Mouse (Mus musculus): ENCODE measurements around the gene Sfr1. TPM values are rescaled to one million over a fixed set of nuclear protein-coding genes. Genes with fewer than 3 reads are reported as not detected.

Sfr1 gene
- total RNA-seq (2021): 10 to 100 TPM; 83.9 to 90.7 TPM

DNA sequence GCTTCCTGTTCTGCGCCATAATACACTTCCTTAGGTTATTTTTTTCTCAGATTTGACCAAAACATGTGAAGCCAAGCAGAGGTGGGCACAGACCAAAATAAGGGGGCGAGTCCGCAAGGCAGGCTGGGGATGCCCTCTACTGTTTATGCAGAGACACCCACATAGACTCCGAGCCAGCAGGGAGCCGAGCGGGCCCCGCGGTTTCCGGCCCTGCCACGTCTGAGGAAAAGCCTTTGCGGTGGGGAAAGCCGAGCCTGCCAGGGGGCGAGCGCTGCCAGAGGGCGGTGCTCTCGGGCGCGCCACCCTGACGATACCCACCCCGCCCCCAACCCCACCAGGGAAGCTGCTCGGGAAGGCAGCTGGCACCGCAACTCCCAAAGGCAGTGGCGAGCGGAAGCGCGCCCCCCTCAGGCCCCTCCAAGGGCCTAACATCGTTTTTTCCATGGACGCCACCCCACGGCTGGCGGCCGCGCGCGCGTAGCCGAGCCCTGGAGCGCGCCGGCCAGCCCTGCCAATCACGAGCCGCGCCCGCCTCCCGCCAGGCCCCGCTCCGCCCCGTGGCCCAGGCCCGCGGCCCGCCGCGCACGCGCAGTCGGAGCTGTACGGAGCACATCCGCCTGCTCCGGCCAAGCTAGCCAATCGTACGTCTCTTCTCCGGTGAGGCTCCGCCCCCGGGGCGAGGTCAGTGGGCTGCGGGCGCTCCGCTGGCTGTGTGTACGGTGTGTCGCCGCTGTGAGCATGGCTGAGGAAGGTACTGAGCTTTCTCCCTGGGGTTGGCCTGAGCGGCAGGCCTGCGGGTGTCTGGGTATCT is at the start of gene Sfr1:
TSS of gene Sfr1 (plus strand) at position 612 of the 811 bp plus-strand sequence.
- intact Hi-C loops (cut with DNase I): loop anchor here (1.0 to 5.0 kb wide), 5 partner anchors 52 to 224 kb away; partner anchors contain the start of genes Slk and Stn1
- DNase-seq (ENCODE audit: low spot score in 2 of 2): peak; percentile 99 to 100

DNA sequence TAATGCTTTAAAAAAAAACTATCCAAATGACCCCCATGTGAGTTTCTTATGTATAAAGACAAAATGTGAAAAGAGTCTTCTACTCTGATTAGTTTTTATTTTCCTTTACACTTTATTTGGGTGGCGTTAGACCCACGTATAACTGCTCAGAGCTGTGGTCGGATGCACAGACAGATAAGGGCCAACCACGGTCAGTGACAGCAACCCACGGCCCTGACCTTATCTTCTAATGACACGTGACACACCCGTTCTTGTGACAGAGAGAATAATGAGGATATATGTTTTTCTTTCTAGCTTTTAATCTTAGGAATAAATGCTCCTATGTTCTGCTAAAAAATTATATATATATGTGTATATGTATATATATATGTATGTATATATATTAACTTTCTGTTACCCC is 41.9 kb upstream of the Sfr1 start:
- intact Hi-C loops (cut with DNase I): no loop called here
- DNase-seq (ENCODE audit: low spot score in 2 of 2): no peak

DNA sequence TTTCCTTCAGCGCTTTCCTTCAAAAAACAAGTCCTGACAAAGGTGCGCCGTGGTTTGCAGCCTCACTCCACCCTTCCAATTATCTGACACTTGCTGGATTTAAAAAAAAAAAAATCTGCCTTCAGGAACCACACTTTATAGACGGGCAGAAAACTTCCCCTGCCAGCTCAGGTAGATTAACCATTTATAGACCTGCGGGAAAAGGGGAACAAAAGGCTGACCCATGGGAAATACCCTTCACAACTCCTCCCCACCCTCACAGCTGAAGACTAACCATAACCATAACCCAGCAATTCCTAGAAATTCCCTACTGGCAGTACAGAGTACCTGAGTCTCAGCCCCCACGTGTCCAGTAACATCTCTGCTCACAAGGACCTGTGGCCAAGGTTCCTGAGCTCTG is 39.5 kb upstream of the Sfr1 start, which contains the start of gene Col17a1:
TSS of gene Col17a1 (minus strand) at position 101 of the 400 bp plus-strand sequence.
- no peak for DNase-seq (ENCODE audit: low spot score in 2 of 2)
- intact Hi-C loops (cut with DNase I): no loop called here

DNA sequence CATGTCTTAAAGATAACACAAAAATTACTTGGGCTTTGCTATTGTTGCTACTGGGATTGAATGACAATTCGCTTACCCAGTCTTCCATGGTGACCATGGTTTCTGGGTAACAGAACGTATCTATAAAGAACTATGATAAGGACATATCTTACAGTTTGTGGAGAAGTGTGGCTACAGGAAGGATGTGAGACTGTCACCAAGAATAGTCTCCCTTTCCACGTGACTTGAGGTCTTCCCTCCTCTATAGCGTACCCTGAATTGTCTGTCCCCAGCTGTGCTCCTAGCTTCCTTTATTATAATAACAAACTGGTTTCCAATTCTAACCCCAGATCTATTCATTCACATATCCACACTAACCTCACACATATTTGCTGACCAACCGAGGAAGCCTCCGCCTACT is 35.8 kb upstream of the Sfr1 start:
- intact Hi-C loops (cut with DNase I): no loop called here
- no peak for DNase-seq (ENCODE audit: low spot score in 2 of 2)

DNA sequence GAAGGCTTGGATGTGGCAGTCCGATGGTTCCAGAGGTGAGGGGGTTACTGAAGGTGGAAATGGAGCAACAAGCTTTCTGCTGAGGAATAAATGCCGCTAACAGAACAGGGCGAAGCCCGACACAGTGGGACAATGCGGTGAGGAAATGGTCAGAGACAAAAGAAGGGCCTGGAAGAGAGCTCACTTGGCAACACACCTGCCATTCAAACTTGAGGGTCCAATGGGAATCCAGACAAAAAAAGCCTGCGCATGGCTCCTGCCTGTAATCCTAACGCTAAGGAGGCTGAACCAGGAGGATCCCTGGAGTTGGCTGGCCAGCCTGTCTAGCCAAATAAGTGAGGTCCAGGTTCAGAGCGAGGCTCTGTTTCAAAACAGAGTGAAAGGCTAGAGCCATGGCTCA is 35.1 kb upstream of the Sfr1 start:
- intact Hi-C loops (cut with DNase I): no loop called here
- no peak for DNase-seq (ENCODE audit: low spot score in 2 of 2)

DNA sequence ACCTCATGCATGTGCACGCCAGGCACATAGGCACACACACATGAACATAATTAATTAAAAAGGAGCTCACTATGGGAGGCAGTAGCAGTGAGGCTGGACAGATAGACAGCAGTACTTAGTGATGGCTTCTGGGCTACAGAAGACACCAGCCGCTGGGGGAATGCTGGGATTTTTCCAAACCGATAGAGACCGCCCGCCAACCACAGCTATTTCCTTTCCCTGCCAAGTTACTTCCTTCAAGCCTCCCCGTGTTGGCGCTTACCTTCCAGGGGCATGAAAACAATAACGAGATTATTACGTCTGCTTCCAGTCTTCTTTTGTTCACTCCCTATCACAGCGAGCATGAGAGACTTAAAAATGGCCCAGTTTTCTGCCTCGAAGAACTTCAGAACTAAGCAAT is 34.4 kb upstream of the Sfr1 start:
- DNase-seq (ENCODE audit: low spot score in 2 of 2): no peak
- intact Hi-C loops (cut with DNase I): no loop called here

DNA sequence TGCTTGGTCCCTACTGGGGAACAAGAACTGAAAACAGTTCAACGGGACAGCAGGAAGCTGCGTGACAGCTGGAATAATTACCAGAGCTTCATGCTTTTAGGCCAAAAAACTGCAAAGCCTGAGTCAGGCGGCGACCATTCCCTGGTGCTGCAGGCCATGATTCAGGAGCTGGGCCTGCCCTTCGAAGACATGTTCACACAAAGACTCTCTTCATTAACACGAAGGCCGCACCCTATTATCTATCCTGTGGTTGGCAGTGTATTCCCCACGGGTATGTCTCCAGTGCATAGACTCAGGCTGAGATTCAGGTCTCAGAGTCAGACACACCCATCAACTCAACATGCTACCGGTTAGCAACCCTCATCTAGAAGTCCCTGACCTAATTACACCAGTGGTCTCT is 33.2 kb upstream of the Sfr1 start:
- intact Hi-C loops (cut with DNase I): no loop called here
- DNase-seq (ENCODE audit: low spot score in 2 of 2): no peak

DNA sequence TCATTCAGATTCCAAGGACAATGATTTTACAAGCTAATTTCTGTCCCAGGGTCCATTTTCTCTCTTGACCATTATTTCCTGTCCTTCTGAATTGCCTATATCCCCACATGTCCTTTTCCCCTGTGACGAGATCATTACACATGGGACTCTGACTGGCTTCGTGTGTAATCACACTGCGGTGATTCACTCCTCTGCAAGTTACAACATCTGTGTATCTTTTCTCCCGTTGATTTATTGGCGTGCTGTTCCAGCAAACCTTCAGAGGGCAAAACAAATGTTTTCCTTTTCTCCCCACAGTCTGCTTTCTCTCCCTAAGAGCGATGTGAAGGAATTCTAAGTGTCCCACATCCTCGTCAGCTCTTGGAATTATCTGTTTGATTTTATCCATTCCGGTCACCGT is 31.7 kb upstream of the Sfr1 start:
- DNase-seq (ENCODE audit: low spot score in 2 of 2): no peak
- intact Hi-C loops (cut with DNase I): no loop called here

DNA sequence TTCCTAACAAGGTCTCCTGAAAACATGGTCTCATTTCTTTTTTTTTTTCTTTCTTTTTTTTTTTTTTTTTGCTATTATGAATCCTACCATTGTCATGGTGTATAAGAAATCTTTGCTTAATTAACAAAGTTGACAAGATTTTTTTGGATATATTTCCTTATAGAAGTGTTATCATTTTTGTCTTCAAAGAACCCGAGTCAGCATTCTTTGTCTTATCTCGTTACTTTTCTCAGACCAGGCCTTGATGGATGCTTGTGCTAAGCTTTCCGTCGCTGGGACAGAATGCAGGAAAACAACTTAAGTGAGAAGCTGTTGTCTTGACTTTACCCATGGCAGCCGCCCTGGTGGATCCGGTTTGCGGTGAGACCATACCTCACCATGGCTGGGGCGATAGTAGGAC is 31.0 kb upstream of the Sfr1 start:
- DNase-seq (ENCODE audit: low spot score in 2 of 2): no peak
- intact Hi-C loops (cut with DNase I): no loop called here

DNA sequence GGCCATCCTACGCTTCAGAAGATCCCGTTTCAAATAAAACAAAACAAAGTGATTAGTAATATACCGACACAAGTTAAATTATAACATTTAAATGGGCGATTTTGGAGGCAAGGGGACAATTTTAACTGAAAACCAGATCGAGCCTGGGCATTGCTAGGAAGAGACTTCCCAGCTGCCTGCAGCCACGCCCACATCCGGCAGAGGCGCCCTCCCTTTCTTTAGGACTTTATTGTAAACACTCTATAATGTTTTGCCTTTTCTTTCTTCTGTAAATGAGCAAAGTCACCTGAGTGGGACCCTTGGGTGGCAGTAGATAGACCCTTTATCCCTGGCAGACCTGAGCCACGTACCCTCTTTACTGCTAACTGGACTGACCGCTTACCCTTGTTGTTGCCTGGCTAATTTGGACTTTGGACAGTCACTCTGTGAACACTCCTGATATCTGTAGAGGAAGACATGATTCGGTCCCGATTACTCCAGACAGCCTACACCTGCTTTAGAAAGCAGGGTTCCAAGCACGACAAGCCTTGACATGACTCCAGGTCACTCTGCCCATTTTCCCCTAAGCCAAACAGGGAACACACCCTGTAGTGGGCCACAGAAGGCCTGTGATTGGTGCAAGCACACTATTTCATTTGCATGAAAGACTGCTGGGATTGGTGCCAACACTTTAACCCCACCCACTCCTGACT is 26.3 kb upstream of the Sfr1 start:
- no peak for DNase-seq (ENCODE audit: low spot score in 2 of 2)
- intact Hi-C loops (cut with DNase I): no loop called here

DNA sequence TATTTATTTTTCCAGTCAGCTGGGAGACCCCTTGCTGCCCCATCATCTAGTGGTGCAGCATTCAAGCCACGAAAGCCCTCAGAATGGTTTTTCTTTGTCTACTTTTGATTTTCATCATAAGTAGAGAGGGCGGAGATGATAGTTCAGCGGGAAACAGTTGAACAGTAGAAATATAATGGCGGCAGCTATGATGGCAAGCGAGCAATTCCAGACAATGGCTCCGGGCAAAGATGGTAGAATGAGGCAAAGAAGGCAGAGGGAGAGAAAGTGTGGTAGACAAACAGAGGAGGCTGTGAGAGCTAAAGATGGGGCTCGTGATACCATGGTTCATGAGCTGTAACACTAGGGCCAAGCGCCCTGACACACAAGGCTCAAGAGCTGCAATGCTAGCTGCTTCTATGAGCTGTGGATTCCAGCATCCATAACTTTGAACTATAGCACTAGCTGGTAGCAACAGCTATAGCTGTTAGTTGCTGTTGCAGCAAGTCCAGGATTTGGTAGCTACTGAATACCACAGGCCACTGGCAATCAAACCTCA is 25.6 kb upstream of the Sfr1 start:
- DNase-seq (ENCODE audit: low spot score in 2 of 2): no peak
- intact Hi-C loops (cut with DNase I): no loop called here

DNA sequence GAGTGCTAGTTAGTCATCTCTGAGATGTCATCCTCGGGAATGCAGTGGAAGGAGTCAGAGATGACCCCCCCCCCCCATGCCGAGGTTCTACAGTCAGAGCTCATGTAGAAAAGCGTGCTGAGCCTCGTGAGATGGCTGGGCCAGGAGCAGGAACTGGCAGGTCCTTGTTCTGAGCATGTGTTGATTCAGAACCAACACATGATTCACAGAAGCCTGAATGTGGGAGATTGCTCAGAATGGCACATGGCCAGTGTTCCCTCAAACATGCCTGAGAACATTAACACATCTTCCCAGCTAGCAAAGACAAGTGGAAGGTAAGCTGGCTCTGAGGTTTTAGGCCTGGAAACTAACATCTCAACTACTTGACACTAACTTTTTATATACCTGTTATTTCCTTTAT is 21.1 kb upstream of the Sfr1 start:
- peak; percentile 19 to 28 for DNase-seq (ENCODE audit: low spot score in 2 of 2)
- intact Hi-C loops (cut with DNase I): no loop called here

DNA sequence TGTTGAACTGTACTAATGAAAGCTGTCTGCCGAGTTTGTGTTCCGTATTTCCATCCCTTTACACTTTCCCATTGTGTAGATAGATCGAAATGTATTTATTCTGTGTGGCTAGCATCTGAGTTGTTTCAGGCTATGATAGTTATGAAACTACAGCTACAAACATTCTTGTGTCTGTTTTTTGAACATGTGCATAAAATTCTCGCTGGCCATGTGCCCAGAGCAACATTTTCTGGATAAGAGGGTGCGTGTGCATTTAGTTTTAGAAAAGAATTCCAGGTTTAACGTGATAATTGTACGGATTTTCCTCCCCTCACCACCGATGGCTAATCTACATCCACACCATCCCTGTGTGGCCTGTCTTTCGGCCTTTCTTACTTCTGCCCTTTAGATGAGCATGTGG is 18.0 kb upstream of the Sfr1 start:
- intact Hi-C loops (cut with DNase I): no loop called here
- DNase-seq (ENCODE audit: low spot score in 2 of 2): no peak

DNA sequence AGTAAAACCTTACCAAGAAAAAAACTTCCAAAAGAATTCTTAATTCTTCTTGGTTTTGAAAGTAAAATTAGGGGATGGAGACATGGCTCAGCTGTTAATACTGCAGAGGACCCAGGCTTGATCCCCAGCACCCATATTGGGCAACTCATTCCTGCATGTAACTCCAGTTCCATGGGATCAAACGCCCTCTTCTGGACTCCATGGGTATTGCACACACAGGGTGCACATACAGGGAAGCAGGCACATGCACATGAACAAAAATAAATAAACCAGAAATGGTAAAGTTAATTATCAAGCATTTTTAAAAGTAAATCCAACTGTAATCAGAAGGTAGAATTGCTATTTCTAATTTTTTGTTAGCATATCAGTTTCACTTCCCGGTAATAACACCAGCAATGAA is 15.3 kb upstream of the Sfr1 start:
- intact Hi-C loops (cut with DNase I): no loop called here

DNA sequence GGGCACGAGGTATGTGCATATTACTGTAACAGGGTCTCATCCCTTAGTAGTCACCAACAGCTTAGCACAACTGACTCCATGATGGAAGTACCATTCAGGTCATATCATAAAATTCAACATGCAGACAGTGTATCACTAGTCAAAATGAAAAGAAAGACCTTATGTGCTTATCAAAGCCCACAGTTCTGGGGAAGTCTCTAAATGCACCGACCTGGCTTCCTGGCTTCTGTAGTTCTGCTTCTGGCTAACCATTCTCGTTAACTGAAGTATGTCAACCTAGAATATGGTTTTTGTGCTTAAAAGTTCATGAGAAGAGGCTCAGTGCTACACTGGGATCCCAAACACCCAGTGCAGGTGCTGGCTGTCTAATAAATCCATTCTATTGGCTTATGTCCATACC is 12.3 kb upstream of the Sfr1 start:
- intact Hi-C loops (cut with DNase I): no loop called here
- DNase-seq (ENCODE audit: low spot score in 2 of 2): no peak

More for the DNA sequence above, 15.3 kb upstream of the Sfr1 start:
- no peak for DNase-seq (ENCODE audit: low spot score in 2 of 2)

DNA sequence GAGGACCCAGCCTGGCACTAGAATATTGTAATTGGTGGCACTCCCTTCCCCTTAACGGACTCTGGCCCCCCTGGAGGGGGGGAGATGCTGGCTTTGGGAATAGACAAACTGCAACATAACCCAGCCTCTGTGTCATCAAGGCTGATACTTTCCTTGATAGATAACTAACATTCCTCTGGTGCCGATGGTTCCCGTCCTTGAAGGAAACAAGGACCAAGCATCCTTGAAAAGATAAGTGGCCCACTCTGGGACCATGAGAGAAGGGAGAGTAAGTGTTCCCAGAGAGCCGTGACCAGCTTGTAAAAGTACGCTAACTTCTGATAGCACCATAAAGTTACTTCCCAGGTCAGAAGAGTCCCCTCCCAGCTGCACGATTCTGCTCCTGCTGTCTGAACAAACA is 9.0 kb upstream of the Sfr1 start:
- intact Hi-C loops (cut with DNase I): no loop called here
- DNase-seq (ENCODE audit: low spot score in 2 of 2): no peak

DNA sequence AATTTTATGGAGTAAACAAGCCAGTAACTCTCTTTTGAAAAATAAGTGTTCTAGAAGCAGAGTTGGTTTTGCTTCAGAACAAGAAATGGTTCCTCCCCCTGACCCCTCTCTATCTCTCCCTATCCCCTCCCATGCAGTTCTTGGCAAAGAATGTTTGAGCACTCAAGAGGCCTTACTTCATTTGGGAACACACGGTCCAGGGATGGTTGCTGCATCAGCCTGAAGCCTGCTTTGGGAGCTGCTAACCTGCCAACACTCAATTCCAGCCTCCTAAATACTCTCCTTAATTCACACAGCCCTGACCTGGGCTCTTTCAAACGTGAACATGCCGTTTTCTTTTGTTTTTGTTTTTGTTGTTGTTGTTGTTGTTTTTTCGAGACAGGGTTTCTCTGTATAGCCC is 6.6 kb upstream of the Sfr1 start:
- intact Hi-C loops (cut with DNase I): no loop called here

DNA sequence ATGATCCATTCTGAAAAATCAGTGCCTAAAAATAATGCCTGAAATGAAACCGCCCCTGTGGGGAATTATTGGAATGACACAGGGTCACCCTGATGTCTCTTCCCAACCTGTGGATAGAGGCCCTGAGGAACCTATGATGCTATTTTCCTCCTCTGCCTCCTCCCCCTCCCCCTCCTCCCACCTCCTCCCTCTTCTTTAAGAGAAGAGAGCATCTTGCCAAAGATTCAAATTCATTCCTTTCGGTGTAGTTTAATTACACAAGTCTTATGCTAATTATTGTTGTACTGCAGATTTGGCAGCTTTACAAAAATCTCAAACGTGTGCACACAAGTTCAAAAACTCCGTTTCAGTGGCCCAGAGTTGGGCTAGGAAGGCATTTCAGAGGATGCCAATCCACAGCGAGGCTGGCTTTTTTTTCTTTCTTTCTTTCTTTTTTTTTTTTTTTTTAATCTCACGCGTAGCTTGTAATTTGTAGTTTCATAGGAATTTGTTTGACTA is 5.8 kb upstream of the Sfr1 start:
- no peak for DNase-seq (ENCODE audit: low spot score in 2 of 2)
- intact Hi-C loops (cut with DNase I): no loop called here

More for the DNA sequence above, 6.6 kb upstream of the Sfr1 start:
- DNase-seq (ENCODE audit: low spot score in 2 of 2): no peak

DNA sequence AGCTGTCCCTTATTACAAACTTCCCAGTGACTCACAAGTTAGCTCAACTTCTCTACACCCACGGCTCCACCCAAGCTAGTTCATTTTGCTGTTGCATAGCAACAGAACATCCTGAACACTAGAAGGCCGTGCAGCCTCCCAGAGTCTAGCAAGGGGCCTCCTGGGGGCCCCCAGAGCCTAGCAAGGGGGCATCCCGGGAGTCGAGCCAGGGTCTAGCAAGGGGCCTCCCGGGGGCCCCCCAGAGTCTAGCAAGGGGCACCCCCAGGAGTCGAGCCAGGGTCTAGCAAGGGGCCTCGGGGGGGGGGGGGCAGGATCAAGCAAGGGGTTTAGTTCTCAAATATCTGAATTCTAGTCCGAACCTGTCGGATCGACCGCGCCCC is 801 bp upstream of the Sfr1 start:
- intact Hi-C loops (cut with DNase I): loop anchor here (1.0 to 5.0 kb wide), 5 partner anchors 52 to 223 kb away; partner anchors contain the start of genes Slk and Stn1

DNA sequence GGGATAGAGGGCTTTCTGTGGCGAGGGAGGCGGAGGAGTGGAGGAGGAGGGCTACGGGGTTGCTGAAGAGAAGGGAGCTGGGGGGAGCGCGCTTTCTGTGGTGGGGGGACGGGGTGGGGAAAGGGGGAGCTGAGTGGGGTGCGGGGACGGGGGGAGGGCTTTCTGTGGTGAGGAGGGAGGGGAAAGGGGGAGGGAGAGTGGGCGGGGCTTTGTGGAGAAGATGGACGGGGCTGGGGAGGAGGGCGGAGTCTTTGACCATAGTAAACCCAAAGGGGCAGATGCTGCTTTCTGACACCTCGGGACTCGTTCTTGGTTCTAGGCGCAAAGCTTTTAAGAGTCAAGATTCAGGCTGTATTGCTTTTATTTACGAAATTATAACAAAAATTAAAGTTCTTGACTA is 449 bp downstream of the Sfr1 start:
- DNase-seq (ENCODE audit: low spot score in 2 of 2): peak; percentile 21 to 24
- intact Hi-C loops (cut with DNase I): loop anchor here (1.0 to 5.0 kb wide), 5 partner anchors 53 to 225 kb away; partner anchors contain the start of genes Slk and Stn1

More for the DNA sequence above, 801 bp upstream of the Sfr1 start:
- DNase-seq (ENCODE audit: low spot score in 2 of 2): peak; percentile 67 to 68

All from left cerebral cortex, postnatal 36 days (tissue).